Mouse (Mus musculus) heart, embryonic 14.5 days (tissue): ENCODE measurements around the gene Prss46. TPM values are rescaled to one million over a fixed set of nuclear protein-coding genes. Genes with fewer than 3 reads are reported as not detected.

Experiments used
- ATAC-seq: fragments of 200-750 bp; cut with Nextera tagmentation; 2 replicates; pipeline ENCODE4 v1.8.0; 2017; ENCODE audit warnings: low read depth, moderate TSS enrichment; ENCODE audit not compliant: insufficient number of reproducible peaks, insufficient read depth, low FRiP score
- H3K27ac ChIP-seq, 2 experiments: fragments of 200-500 bp in 1 of 2; fragments of 300-500 bp in 1 of 2; sonication (generic) in 1 of 2; replicated peaks in 1 of 2; 2 replicates each; pipeline ENCODE4 v1.5.1; 2012 to 2014; ENCODE audit warnings: low read depth in 2 of 2, low read length in 2 of 2, control low read depth in 1 of 2, mild to moderate bottlenecking in 1 of 2, mixed read lengths in 1 of 2; ENCODE audit not compliant: control insufficient read depth in 1 of 2, insufficient read depth in 1 of 2
- H3K27me3 ChIP-seq: fragments of 300-500 bp; sonication (generic); 2 replicates; pipeline ENCODE4 v1.6.1; 2014; ENCODE audit warnings: mild to moderate bottlenecking, low read length, control low read depth; ENCODE audit not compliant: control insufficient read depth, insufficient read depth
- H3K36me3 ChIP-seq: fragments of 300-500 bp; sonication (generic); 2 replicates; pipeline ENCODE4 v1.6.1; 2014; ENCODE audit warnings: mild to moderate bottlenecking, control low read depth, low read length, mixed read lengths; ENCODE audit not compliant: control insufficient read depth, insufficient read depth
- H3K4me1 ChIP-seq, 2 experiments: fragments of 200-500 bp in 1 of 2; fragments of 300-500 bp in 1 of 2; sonication (generic) in 1 of 2; 2 replicates each; pipeline ENCODE4 v1.6.1; 2012 to 2014; ENCODE audit warnings: low read length in 2 of 2, control low read depth in 1 of 2, mixed read lengths in 1 of 2; ENCODE audit not compliant: control insufficient read depth in 2 of 2, insufficient read depth in 2 of 2
- H3K4me2 ChIP-seq: fragments of 300-500 bp; sonication (generic); 2 replicates; pipeline ENCODE4 v1.6.1; 2014; ENCODE audit warnings: mild to moderate bottlenecking, low read length
- H3K4me3 ChIP-seq, 2 experiments: fragments of 200-500 bp in 1 of 2; fragments of 300-500 bp in 1 of 2; sonication (generic) in 1 of 2; 2 replicates each; pipeline ENCODE4 v1.5.1; 2012 to 2014; ENCODE audit warnings: low read length in 2 of 2, mild to moderate bottlenecking in 2 of 2, control low read depth in 1 of 2, low read depth in 1 of 2, moderate library complexity in 1 of 2; ENCODE audit not compliant: control insufficient read depth in 1 of 2, insufficient read depth in 1 of 2
- H3K9ac ChIP-seq: fragments of 300-500 bp; sonication (generic); 2 replicates; pipeline ENCODE4 v1.6.1; 2014; ENCODE audit warnings: mild to moderate bottlenecking, low read length
- H3K9me3 ChIP-seq: fragments of 300-500 bp; sonication (generic); 2 replicates; pipeline ENCODE4 v1.6.1; 2016; ENCODE audit warnings: low read length, control low read depth; ENCODE audit not compliant: control insufficient read depth
- WGBS: fragments of 180-500 bp; shearing (Covaris S2); extraction: QIAGEN DNeasy Blood & Tissue Kit; methylation state at CpG from one replicate; pipeline ENCODE4 v1.1.7; 2014; 5-methylcytosine and 5-hydroxymethylcytosine counted together
- polyA plus RNA-seq: library from polyadenylated mRNA; unstranded; fragments of >200 nt; fragmentation: Nextera tagmentation; extraction: Ambion mirVana; gene quantifications from 2 replicates; pipeline ENCODE4 v1.2.1, GENCODE M21; 2014

Gene Prss46
- polyA plus RNA-seq, 1 experiment from 2014 or later = not detected

DNA sequence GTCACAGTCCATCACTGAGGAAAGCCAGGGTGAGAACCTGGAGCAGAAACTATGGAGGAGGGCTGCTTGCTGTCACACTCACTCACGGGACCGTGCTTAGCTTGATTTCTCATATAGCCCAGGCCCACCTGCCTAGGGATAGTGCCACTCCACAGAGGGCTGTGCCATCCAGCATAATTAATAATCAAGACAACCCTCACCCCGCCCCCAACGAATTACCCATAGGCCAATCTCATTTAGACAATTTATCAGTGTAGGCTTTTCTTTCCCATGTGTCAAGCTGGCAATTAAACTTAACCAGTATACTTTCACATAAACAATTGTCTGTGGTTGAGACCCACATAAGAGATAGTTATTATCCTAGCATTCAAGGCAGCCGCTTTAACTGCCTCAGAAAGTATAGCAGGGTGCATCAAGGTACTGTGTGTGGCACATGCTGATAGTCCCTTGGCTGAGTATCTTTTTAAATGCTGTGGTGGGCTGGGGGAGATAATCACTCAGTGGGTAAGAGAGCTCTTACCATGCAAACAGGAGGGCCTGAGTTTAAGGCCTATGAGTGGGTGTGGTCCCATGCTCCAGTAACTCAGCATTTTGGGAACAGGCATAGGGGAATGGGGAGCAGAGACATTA lies 14.8 kb downstream of the Prss46 start:
- Histone ChIP-seq H3K4me1 (peaks cover 3 to 5% of the 10 kb centered on the region in 2 experiments; a peak in 2 of 4 replicates), H3K4me2 (no peak overlapping the region), H3K27ac (no peak overlapping the region), H3K36me3 (no peaks in the 10 kb centered on the region), H3K4me3 (no peak overlapping the region), H3K27me3 (peaks cover 18% of the 10 kb centered on the region), H3K9ac (no peak overlapping the region), H3K9me3 (no peaks in the 10 kb centered on the region)
- no peak for ATAC-seq
- 83% methylated on average over 5 of the region's 5 CpGs for WGBS

DNA sequence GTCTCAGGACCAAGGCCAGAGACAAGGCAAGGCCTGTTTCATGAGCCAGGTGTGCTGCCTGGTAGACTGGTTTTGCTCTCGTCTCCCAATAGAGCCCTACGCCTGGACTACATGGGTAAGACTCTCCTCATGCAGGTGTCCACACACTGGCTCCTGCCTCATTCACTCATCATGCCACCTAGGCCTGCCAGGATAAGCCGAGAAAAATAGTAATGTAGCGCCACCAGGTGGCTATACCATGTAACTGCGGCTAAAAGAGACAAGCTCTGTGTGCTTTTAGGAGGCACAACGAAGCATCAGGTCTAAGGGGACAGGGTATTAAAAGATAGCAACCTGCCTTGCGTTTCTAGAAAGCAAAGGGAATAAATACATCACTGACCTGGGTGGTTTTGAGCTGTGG lies 26.7 kb downstream of the Prss46 start:
- Histone ChIP-seq H3K4me1 (peaks cover 3 to 6% of the 10 kb centered on the region in 2 experiments; a peak in 2 of 4 replicates), H3K27ac (no peak overlapping the region), H3K27me3 (peaks cover 26% of the 10 kb centered on the region), H3K9ac (no peak overlapping the region), H3K4me3 (no peak overlapping the region), H3K36me3 (no peaks in the 10 kb centered on the region), H3K4me2 (no peak overlapping the region), H3K9me3 (no peaks in the 10 kb centered on the region)
- WGBS = 20% methylated on average over 7 of the region's 7 CpGs
- ATAC-seq = no peak

DNA sequence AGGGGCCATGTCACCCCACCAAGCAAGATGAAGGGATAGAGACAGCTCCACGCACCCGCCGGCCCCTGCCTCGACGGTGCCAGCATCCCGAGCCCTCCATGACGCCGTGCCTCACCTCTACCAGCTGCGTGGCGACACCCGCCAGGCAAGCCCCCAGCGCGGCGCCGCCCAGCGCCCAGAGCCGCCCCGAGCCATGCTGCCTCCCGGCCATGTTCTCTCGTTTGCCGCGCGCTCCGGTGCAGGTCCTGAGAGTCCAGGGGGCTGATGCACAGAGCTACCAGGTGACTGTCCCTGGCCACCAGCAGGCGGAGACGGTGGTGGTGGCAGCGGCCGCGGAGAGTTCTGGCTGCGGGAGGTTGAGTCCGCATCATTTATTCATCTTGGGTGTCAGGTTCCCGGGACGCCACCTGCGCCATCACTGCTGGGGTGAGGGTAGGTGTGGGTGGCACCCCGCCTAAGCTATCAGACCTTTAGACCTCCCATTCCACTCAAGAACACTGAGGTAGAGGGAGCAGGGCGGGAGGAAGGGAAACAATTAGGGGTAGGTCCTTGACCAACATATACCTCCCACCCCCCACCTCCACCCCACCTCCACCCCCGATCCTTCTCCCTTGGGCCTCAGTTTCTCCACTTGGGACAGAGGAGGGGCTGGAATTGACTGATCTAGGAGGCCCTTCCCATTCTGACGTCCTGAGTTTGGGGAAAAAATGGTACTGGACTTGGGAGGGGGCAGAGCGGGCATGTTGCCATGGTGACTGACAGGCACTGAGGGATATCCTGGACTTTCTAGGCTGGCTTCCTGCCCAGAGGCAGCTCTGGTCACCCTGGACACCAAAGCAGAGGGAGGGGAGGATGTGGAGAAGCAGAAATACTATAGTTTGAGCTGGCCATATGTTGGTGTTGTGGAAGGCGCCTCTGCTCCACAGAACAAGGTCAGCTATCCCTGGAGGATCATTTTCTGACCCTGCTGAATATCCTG lies 29.7 kb downstream of the Prss46 start:
- Histone ChIP-seq H3K4me2 (peak overlapping the region; percentile 60), H3K4me1 (peaks cover 12 to 19% of the 10 kb centered on the region in 2 experiments), H3K9ac (peak overlapping the region; percentile 45), H3K4me3 (peak overlapping the region; percentile 10 to 26; a peak in 2 of 4 replicates), H3K27ac (no peak overlapping the region), H3K36me3 (no peaks in the 10 kb centered on the region), H3K9me3 (no peaks in the 10 kb centered on the region), H3K27me3 (peaks cover 26% of the 10 kb centered on the region)
- ATAC-seq = no peak
- WGBS = 11% methylated on average over 40 of the region's 40 CpGs

DNA sequence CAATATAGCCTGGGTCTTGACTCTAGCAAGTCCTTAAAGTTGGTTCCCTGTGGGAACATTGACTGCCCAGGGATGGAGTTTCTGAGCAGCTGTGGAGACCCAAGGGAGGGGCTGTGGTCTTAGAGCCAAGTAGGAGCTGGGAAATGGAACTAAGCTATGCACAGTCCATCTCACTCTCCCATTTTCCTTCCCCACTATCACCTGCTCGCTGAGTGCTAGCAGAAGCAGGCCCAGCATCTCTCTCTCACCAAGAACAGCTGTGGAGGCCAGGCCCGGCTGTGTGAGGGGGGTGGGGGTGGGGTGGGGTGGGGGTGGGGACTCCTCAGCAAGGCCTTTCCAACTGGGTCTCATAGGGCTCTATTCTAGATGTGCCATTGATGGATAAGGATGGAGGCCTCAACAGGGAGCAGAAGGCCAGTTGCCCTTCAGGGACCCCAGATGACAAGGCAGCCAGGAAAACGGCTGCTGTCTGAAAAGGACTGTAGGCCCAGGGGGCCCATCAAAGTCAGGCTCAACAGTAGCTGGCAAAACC lies 30.4 kb downstream of the Prss46 start:
- H3K27ac ChIP-seq = no peak overlapping the region
- WGBS = 33% methylated on average over 3 of the region's 3 CpGs
- no peak for ATAC-seq

DNA sequence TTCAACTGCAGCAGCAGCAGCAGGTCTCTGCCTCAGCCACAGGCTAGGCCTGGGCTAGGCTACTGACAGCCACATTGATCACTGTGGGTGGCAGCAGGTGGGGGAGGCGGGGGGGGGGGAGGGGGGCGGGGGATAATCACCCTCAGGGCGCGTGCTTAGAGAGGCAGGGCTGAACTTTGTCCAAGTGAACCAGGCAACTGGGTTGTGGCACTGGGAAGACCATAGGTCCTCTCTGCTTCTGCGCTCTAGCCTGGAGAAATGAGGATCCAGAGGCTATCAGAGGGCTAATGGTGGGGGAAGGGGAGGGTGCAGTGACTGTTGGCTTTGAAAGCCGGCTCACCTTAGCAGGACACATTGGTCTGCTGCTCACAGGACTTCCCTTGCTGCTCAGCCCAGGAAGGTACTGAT lies 31.0 kb downstream of the Prss46 start:
- Histone ChIP-seq H3K4me1 (peaks cover 18 to 29% of the 10 kb centered on the region in 2 experiments), H3K9ac (no peak overlapping the region), H3K36me3 (no peaks in the 10 kb centered on the region), H3K4me3 (no peak overlapping the region), H3K27me3 (peaks cover 26% of the 10 kb centered on the region), H3K9me3 (no peaks in the 10 kb centered on the region), H3K27ac (no peak overlapping the region), H3K4me2 (no peak overlapping the region)
- no peak for ATAC-seq
- WGBS = 50% methylated on average over 4 of the region's 6 CpGs

More for the DNA sequence above, 30.4 kb downstream of the Prss46 start:
- Histone ChIP-seq H3K9me3 (no peaks in the 10 kb centered on the region), H3K36me3 (no peaks in the 10 kb centered on the region), H3K4me3 (no peak overlapping the region), H3K9ac (no peak overlapping the region), H3K4me1 (peaks cover 17 to 26% of the 10 kb centered on the region in 2 experiments), H3K27me3 (peaks cover 26% of the 10 kb centered on the region), H3K4me2 (no peak overlapping the region)

DNA sequence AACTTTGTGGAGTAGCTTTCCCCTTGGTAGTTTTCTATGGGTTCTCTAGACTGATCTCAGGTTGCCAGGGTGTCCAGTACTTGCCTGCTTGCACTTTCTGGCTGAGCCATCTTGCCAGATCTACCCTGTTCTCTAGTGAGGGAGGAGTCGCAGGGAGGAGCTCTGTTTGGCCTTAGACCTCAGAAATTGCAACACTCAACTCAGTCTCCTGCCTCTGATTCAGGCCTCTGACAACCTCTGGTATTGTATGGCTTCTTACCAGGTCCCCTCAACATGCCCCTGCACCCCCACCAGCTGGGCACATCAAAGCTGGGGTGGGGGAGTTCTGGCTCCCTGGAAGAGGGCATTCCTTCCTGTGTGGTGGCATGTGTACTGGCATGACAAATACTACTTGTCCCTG lies 33.0 kb downstream of the Prss46 start:
- H3K4me1 ChIP-seq = peaks cover 21 to 34% of the 10 kb centered on the region in 2 experiments
- H3K36me3 ChIP-seq = no peaks in the 10 kb centered on the region
- no peak overlapping the region for H3K9ac ChIP-seq
- ATAC-seq = no peak
- H3K9me3 ChIP-seq = no peaks in the 10 kb centered on the region
- peaks cover 32% of the 10 kb centered on the region for H3K27me3 ChIP-seq
- H3K27ac ChIP-seq = peak overlapping the region; percentile 3 to 54; a peak in 1 of 4 replicates
- H3K4me3 ChIP-seq = no peak overlapping the region
- WGBS = 84% methylated on average over 1 of the region's 1 CpGs
- H3K4me2 ChIP-seq = no peak overlapping the region

DNA sequence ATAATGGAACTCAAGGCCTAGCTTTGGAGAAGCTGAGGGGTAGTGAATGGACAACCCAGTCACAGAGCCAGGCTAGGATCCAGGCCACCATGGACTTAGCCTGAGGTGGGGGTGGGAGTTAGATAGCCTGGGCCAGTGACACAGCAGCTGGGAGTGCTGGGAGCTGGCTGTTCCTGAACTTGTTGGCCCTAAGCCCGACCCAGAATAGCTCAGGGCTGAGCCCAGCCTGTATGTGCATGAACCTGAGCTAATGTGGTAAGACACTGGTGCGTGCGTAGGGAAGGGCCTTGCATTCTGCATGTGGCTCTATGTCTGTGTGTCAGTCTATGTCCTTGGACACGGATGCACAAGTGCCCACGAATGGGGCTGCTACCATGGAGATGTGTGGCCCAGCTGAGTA lies 33.6 kb downstream of the Prss46 start:
- ATAC-seq = peak; percentile 37; the same call in 1 of the 2 replicates
- Histone ChIP-seq H3K9me3 (no peaks in the 10 kb centered on the region), H3K4me1 (peaks cover 22 to 34% of the 10 kb centered on the region in 2 experiments), H3K4me3 (no peak overlapping the region), H3K4me2 (no peak overlapping the region), H3K9ac (no peak overlapping the region), H3K27me3 (peaks cover 27% of the 10 kb centered on the region), H3K36me3 (no peaks in the 10 kb centered on the region), H3K27ac (peak overlapping the region; percentile 3 to 54; a peak in 2 of 4 replicates)
- 49% methylated on average over 5 of the region's 5 CpGs for whole genome bisulfite sequencing
